Mouse (Mus musculus) T-helper 1 cell (primary cell): ENCODE measurements at regions not wholly inside any gene's neighbourhood (a gene's known extent, or its start where the extent isn't known, plus 50 kb on each side); places are given as distances from the start of the nearest gene placed in this dataset.

ENCODE experiments used
- in situ Hi-C: fragments of 300-600 bp; cut with MboI, MseI; formaldehyde crosslinking; loops from one replicate; pipeline ENCODE4 v1.15.1; 2025; ENCODE audit warnings: high pct_unique_total_duplicates

DNA sequence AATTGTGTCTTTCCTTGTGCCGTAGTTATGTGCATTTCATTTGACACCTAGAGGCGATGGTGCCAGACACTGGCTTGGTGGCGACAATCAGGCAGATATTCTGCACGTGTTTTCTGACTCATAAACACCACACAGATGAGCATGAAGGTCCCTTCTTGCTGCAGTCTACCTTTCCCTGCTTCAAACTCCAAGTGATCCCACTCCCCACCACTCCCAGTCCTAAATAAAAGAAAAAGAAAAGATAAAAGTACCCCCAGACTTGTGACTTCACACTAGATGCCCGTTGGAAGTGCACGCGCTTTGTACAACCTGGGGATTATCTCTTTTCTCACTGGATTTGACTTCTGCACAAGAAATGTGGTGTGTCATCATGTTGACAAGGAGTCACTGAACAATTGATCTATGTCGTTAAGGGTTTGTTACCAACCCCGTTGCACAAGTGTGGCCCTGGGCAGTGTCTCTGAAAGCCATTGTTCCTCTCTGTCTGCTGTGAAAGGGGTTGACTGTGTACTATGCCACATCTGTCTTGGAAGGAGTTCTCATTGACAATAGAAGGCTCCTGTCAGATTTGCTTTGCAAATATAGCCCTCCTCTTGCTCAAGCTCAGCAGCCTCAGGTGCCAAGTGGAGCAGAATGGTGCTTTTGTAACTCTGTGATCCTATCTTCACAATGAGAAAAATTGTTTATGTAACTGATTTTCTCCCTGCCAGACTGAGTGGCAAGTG lies 140.1 kb downstream of the Ppp4r2 start:
- in situ Hi-C loops: no loop called here

DNA sequence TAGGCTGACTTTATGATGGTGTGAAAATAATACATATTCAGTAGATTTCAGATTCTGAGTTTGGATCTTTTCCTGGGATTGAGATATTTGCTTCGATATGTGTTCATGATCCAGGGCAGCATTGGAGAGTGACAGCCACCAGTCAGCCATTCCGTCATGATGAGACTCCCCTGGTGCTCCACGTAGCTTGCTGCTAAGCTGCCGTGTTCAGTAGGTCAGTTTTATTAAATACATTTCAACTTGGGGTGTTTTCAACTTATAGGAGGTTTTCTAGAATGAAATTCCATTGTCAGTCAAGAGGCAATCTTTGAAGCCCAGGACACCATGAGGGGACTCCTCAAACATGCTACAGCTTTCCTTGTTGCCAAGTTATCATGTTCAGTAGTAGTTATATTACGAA lies 141.3 kb downstream of the Ppp4r2 start:
- in situ Hi-C loops: no loop called here

DNA sequence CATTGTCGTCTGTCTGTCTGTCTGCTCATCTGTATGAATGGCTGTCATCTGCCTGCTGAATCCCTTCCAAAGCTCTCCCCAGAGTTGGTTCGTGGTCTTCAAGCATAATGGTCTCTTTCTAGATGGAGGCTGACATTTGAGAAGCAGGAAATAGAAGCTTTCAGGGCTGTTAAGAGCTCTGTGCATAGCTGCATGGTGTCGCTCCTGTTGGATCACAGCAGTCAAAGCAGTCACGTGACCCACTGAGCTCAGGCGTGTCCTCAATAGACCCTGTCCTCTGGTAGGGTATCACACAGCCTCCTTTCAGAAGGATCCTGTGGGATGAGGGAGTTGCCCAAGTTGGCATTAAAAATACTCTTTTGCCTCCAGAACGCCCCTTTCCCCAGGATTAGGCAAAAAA lies 142.4 kb downstream of the Ppp4r2 start:
- in situ Hi-C loops: no loop called here

DNA sequence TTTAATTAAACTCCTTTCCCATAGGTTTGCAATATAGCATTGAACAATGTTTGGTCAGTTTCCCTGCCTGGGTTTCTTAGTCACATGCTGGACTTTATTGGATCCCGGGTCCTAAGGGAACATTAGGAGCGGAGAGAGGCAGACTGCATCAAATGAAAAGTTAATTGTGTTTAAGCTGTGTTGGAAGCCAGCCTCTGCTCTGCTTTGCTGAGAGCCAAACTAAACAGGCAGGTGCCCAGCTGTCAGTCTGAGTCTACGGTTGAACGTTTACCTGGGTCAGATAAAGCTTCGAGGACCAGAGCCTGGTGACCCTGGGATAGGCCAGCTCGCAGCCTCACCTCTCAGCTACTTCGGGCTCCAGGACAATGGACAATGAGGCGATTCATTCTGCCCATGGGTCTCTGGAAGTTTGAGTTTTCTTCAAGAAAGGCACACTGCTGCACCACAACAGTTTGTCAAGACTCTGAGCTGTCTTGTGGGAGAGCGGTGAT lies 143.8 kb downstream of the Ppp4r2 start:
- in situ Hi-C loops: no loop called here

DNA sequence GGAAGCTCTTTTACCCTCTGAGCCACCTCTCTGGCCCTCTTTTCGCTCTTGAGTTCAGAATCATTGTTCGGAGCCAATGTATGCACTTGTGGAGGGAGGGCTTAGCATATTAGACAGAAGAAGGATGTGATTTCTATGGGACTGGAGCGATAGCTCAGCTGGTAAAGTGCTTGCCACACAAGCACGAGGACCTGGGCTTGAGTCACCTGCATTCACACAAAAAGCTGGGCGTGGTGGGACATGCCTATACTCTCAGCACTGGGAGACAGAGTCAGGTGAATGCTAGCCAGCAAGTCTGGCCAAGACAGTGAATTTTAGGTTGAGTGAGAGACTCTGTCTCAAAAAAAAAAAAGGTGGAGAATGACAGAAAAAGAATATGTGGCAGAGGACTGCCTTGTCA lies 144.7 kb downstream of the Ppp4r2 start:
- in situ Hi-C loops: no loop called here

DNA sequence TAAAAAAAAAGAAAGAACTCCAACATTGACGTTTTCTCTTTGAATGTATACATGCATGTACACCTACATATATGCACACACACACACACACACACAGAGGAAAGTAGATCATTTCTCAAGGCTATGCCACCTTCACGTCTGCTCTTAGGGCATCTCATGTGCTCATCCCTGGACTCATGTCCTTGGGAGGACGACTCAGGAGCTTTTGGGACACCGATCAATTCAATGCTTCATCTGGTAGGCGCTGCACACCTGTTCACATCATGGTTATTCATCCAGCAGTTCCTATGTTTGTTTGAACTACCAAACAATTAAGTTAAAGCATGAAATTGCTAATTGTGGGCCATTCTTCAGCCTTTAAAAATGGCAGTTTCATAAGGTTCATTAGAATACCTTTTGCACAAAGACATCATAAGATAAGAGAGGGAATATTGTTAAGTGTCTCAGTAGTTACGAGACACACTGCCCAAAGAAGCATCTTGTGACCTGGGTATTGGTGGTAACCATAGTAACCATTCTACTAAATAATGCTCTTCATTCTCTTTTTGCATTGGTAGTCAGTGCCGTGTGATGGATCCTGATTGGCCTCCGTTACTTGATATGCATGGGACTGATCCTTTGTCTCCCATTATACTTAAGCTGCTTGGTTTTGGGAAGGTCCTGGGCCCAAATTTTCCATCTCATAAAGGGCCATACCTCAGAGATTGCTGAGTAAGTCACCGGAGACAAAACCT lies 145.5 kb downstream of the Ppp4r2 start:
- in situ Hi-C loops: no loop called here

DNA sequence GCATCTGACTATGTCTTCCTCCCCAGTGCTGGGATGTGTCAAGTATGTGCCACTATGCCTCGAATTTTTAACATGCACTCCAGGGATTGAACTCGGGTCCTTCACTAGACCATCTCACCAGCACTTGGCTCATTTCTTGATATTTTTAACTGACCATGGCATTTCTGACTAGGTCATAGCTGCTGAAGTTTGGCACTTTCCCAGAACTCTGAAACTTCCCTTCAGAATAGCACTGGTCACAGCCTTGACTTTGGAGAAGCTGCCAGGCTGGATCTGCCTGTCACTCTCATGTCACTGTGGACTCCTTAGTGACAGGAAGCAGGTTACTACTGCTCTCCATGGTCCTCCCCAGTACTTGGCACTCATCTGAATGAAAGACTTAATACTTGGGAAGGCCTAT lies 146.7 kb downstream of the Ppp4r2 start:
- in situ Hi-C loops: no loop called here

DNA sequence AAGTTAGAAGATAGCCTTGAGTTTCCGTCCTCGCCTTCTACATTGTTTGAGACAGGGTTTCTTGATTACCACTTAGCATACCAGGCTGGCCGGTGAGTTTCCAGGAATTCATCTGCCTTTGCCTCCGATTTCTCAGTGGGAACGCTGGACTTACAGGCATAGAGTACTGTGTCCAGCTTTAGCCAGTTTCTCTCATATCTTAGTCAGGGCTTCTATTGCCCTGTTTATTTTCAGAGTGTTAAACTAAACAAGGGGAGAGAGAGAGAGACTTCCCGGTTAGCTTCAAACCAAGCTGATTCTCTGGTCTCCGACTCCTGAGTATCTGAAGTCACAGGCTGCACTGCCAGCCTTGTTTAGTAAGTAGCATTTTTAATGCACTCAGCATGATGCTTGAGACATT lies 151.4 kb downstream of the Ppp4r2 start:
- in situ Hi-C loops: no loop called here

DNA sequence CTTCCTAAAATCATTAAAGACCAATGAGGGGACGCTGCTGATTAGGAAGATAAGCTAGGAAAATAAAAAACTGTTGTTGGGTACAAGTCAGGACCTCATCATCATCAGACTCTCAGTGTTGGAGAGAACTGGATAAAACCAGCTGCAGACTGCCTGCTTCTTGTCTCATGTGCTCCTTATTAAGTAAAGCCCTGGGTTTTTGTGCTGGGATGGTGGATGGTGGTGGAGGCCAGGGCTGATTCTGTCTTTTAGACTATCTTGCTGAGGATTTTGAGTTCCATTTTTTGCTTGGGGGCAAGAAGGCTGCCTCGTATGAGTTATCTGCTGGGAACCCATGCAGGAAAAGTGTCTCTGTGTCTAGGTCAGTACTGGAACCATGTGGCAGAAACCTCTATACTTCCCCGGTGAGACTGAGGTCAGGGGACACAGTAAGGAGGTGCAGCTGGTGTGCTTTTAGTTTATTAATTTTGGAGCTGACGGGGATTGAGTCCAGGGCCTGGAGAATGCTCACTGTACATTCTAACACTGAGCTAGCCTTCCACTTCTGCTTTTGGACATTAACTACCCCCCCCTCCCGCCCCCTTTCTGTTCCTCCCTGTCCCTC lies 152.0 kb downstream of the Ppp4r2 start:
- in situ Hi-C loops: no loop called here

DNA sequence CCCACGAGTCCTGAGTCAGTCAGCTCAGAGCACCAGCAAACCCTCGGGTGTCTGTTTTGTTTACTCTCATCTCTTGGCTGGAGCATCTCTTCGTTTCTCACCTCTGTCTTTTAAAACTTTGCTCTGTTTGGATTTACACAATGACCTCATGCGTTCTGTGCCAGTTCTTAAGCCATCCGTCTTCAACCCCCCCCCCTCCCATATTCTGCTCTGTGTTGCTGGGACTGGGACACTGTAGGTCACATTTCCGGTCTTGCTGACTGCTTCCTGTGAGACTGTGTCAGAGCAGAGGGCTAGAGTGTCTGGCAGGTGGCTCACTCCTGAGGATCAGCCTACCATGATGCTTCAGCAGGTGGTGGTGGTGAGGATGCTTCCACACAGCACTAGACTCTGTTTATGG lies 155.1 kb downstream of the Ppp4r2 start:
- in situ Hi-C loops: no loop called here

DNA sequence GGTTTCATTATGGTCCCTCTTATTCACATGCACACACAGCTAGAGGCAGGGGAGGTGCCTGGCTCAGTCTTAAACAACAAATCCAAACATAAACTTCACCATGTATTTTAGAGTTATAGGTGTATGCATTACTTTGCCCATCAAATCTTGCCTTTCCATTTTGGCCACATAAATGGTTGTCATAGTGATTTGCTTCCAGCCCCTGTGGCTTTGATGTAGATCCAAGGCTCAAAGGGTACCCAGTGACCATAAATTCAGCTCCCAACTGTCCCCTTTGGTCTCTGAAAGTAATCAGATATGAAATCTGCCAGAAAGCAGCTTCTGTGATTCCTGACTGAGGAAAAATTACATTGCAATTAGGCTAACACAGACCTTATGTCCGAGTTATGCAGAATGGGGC lies 160.0 kb downstream of the Ppp4r2 start:
- in situ Hi-C loops: no loop called here

DNA sequence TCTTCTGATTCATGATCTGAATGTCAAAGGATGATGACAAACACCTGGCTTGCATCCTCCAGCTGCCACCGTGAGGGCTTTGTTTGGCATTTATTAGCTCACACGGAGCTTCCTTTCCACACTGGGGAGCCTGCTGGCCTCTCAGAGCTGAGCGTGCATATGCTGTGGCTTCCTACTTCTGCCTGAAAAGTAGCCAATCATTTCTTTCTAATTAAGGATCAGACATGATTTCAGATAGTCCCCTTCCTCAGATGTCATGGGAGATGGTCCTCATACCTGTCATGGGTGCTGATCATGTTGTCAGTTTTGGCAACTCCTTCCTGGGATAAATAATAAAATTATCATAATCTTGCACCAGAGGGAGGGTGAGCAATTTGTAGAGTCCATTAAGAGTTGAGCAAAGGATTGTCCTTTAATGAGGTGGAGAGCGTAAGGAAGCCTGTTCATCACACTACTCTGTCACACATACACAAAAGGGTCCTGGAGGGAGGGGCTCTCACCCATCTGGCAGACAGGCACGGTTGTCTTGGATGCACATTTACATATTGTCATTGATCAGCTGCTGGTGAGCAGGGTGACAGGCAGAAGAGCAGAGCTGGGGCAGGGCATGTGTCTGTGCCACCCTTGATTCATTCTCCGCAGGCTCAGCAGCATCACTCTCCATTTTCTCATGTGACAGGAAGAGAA lies 162.6 kb downstream of the Ppp4r2 start:
- in situ Hi-C loops: no loop called here

DNA sequence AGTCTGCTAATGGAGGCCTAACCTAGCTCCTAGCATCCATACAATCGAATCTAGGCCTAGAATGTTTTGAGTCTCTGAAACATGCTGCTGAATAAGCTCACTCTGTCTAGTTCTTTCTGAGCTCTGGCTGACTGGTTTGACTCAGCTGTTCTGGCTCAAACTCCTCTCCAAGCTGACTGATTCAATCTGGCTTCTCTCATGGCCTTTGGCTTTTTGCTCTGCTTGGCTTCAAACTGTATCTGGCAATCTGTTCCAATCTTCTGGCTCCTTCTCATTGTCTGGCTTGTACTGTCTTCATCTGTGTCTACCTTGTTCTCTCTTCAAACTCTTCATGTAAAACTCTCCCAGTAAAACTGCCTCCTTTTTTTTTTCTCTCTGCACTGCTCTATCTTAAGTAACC lies 164.9 kb downstream of the Ppp4r2 start:
- in situ Hi-C loops: no loop called here

DNA sequence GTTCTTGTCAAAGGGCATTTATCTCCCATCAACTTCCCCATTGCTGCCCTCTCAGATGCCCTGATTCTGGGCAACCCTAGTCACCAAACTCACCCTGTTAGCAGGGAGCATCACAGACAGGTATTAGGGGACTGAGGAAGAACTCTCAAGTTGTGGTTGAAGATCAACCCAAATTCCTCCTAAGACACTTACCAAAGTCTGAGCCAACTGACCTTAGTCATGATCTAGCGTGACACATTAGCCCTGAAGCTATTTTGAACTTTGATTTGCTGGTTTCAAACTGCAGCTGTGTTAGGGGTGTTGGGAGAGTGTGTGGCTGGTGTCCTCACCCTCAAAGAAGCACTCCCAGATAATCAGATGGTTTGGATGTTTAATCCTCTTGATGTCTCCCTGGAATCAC lies 170.5 kb downstream of the Ppp4r2 start:
- in situ Hi-C loops: no loop called here

DNA sequence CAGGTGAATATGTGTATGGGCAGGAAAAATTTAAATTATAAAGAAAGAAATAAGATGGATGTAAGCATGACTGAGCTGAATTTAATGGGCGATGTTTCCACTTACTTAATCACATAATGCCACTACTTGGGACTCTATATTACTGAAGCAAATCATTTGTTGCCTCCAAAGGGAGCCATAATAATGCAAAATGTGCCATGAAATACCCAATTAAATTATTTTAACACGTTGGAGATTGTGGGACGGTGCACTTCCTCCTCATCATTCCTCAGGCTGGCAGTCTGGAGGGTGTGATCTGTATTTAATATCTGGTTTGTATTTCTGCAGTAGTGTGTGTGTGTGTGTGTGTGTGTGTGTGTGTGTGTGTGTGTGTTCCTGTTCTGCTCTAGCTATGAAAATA lies 188.2 kb downstream of the Ppp4r2 start:
- in situ Hi-C loops: no loop called here

DNA sequence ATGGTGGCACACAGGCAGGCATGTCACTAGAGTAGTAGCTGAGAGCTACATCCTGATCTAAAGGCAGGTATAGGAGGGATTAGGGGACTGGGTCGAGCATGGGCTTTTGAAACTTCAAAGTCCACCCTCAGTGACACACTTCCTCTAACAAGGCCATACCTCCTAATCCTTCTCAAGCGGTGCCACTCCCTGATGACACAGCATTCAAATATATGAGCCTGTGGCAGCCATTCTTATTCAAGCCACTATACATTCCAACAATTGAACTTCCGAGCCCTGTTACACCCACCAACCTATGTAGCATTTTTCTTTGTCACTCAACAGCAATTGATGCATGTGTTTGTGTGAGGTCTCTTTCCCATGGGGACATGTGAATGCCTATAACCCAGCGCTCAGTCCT lies 192.4 kb downstream of the Ppp4r2 start:
- in situ Hi-C loops: no loop called here

DNA sequence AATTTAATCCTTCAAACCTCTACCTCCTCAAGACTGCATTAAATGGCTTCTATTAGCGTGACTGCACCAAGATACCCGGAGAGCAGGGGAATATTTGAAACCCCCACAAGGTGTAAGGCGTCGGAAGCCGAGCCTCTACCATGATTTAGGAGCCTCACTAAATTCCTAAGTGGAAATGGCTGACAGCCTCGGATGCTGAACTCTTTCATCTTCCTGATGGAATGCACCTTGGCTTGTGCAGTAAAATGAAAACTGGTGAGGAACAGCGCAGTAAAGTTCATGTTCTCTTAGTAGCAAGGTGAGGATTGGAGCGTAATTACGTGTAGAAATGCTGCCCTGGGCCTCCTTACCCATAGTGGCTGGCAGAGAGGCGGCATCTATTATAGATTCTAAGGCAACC lies 194.0 kb downstream of the Ppp4r2 start:
- in situ Hi-C loops: no loop called here

DNA sequence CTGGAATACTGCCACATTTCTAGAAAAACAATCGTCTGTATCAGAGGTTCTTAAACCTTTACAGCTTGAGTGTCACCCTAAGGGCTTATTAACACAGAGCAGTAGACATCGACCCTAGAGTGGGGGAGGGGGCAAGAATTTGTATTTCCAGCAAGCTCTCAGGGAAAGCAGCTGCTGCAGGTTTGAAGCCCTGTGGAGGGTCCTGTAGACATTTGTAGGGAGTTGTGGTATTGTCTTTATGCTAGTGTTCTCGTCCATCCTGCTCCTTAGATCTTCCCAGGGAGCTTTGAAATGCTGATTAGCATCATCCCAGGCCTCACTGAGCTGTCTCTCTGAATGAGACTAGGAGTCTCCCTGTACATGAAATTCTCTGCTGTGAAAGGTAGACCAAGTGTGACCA lies 196.0 kb downstream of the Ppp4r2 start:
- in situ Hi-C loops: no loop called here

DNA sequence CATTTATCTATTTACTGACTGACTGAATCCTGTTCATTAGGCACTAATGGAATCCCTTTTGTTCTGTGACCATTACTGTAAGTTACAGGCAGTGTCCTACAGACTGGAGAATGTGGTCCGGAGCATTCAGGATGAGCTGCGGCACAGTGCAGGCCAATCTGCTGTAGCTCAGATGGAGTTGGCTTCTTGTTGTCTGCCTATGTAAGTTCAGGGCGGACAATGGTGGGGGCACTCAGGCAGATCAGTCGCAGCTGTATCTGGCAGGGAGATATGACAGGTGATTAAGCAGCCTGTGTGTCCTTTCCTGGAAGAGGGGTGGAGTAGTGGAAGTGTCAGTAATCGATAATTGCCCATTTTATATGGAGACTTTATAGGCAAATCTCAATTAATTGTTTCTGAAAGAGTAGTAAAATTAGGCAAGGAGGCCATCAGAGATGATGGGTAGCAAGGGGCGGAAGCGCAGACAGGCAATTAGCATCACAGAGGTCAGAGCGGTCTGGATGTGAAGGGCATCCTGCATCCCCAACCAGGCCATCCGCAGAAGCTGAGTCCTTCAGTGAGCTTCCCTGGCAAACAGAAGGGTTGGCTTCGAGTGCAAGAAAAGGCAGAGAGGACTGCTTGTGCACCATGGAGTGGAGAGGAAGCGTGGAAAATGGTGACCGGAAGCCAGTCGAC lies 197.2 kb downstream of the Ppp4r2 start:
- in situ Hi-C loops: no loop called here

DNA sequence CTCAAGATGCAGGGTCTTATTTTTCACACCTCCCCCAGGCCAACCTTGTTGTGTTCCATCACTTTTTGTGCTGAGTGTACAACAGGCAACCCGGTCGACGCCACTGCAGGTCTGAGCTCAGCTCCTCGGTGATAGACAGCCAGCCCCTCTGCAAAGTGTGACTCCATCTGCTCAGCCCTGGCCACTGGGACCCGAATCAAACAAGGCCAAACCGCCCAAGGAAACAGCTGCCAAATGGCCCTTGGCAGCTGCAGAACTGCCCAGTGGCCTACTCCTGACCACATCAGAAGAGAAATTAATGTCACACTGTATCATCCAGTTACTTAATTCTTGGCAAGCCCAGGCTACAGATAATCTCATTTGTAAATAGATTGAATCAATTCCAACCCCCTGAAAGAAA lies 213.3 kb downstream of the Ppp4r2 start:
- in situ Hi-C loops: no loop called here

DNA sequence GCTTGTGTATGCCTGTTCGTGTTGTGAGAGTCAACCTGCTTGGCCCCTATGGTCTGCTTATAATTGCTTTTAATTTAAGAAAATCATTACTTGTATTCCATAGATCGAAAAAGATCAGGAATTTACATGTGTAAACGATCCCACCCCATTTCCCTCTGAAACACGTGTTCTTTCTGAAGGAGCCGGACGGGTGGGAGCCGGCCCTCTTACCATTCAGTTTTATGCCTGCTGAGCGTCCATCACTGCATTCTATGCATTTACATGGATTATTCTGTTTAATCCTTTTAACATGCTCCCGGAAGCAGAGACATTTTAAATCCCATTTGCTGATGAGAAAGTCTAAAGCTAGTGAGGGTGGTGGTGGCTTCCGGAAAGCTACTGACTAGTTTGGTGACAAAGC lies 213.8 kb downstream of the Ppp4r2 start:
- in situ Hi-C loops: no loop called here

DNA sequence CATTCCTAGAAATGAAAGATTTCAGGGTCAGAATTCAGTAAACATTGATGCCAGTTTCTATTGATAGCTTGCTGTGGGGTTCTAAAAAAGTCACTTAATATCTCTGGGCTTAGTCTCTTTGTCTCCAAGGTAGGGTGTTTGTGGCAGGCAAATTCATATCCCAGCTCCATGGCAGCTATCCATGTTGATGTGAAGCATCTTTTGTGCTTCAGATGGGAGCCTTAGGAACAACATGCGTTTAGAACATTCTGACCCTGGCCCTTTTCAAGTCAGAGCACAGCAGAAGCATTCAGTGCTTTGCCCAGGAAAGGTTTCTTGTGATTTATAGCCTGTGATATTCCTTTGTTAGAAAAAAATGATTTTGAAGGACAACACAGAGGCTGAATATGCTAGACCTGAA lies 215.0 kb downstream of the Ppp4r2 start:
- in situ Hi-C loops: no loop called here
